Mouse (Mus musculus): ENCODE measurements around the gene 1110051M20Rik. TPM values are rescaled to one million over a fixed set of nuclear protein-coding genes. Genes with fewer than 3 reads are reported as not detected.

1110051M20Rik gene
- polyA plus RNA-seq, 1 experiment = 19.3 TPM

- H3K36me3 ChIP-seq (ENCODE audit: control insufficient read depth, insufficient read depth, low read length, poor library complexity, severe bottlenecking) = peaks cover 20% of the 10 kb centered on the region
- H3K27me3 ChIP-seq (ENCODE audit: control insufficient read depth, insufficient read depth, low read length, poor library complexity, severe bottlenecking) = no peaks in the 10 kb centered on the region
- peak overlapping the region; percentile 19 for H3K9ac ChIP-seq (ENCODE audit: low read depth, poor library complexity, severe bottlenecking)
- H3K27ac ChIP-seq (ENCODE audit: insufficient read depth, low read length) = no peak overlapping the region
- peak overlapping the region; percentile 57; the same call in 1 of the 2 replicates for H3K4me3 ChIP-seq (ENCODE audit: low read depth, low read length)
- H3K9me3 ChIP-seq (replicated peaks; ENCODE audit: control insufficient read depth, insufficient read depth, low read length, poor library complexity, severe bottlenecking) = no peaks in the 10 kb centered on the region
- H3K4me1 ChIP-seq (ENCODE audit: control insufficient read depth, insufficient read depth, low read length) = no peaks in the 10 kb centered on the region
- no peak for TF ChIP-seq EP300 (IDR thresholded peaks at IDR 0.05; ENCODE audit: insufficient read depth, low read depth, low read length)
- no peak for TF ChIP-seq POLR2A (IDR thresholded peaks at IDR 0.05; ENCODE audit: insufficient read depth, low read length)
- TF ChIP-seq CTCF (IDR thresholded peaks at IDR 0.05; ENCODE audit: low read depth, low read length) = no peak
Observed at GRCm38 (mm10) chr2:91263692-91264660, 180.5 kb downstream of the 1110051M20Rik start.

- H3K36me3 ChIP-seq (ENCODE audit: control insufficient read depth, insufficient read depth, low read length, poor library complexity, severe bottlenecking) = no peaks in the 10 kb centered on the region
- H3K27ac ChIP-seq (ENCODE audit: insufficient read depth, low read length) = no peak overlapping the region
- no peak overlapping the region for H3K9ac ChIP-seq (ENCODE audit: low read depth, poor library complexity, severe bottlenecking)
- no peaks in the 10 kb centered on the region for H3K4me1 ChIP-seq (ENCODE audit: control insufficient read depth, insufficient read depth, low read length)
- H3K27me3 ChIP-seq (ENCODE audit: control insufficient read depth, insufficient read depth, low read length, poor library complexity, severe bottlenecking) = no peaks in the 10 kb centered on the region
- TF ChIP-seq CTCF (IDR thresholded peaks at IDR 0.05; ENCODE audit: low read depth, low read length) (no peak), POLR2A (IDR thresholded peaks at IDR 0.05; ENCODE audit: insufficient read depth, low read length) (no peak), EP300 (IDR thresholded peaks at IDR 0.05; ENCODE audit: insufficient read depth, low read depth, low read length) (no peak)
- no peaks in the 10 kb centered on the region for H3K9me3 ChIP-seq (replicated peaks; ENCODE audit: control insufficient read depth, insufficient read depth, low read length, poor library complexity, severe bottlenecking)
- H3K4me3 ChIP-seq (ENCODE audit: low read depth, low read length) = no peak overlapping the region
Observed at GRCm38 (mm10) chr2:91259493-91259892, 185.0 kb downstream of the 1110051M20Rik start.

- no peak overlapping the region for H3K4me3 ChIP-seq (ENCODE audit: low read depth, low read length)
- H3K9me3 ChIP-seq (replicated peaks; ENCODE audit: control insufficient read depth, insufficient read depth, low read length, poor library complexity, severe bottlenecking) = no peaks in the 10 kb centered on the region
- no peak overlapping the region for H3K9ac ChIP-seq (ENCODE audit: low read depth, poor library complexity, severe bottlenecking)
- H3K4me1 ChIP-seq (ENCODE audit: control insufficient read depth, insufficient read depth, low read length) = no peaks in the 10 kb centered on the region
- TF ChIP-seq CTCF (IDR thresholded peaks at IDR 0.05; ENCODE audit: low read depth, low read length) (no peak), EP300 (IDR thresholded peaks at IDR 0.05; ENCODE audit: insufficient read depth, low read depth, low read length) (no peak), POLR2A (IDR thresholded peaks at IDR 0.05; ENCODE audit: insufficient read depth, low read length) (no peak)
- no peaks in the 10 kb centered on the region for H3K36me3 ChIP-seq (ENCODE audit: control insufficient read depth, insufficient read depth, low read length, poor library complexity, severe bottlenecking)
- H3K27ac ChIP-seq (ENCODE audit: insufficient read depth, low read length) = no peak overlapping the region
- no peaks in the 10 kb centered on the region for H3K27me3 ChIP-seq (ENCODE audit: control insufficient read depth, insufficient read depth, low read length, poor library complexity, severe bottlenecking)
Observed at GRCm38 (mm10) chr2:91258830-91259229, 185.7 kb downstream of the 1110051M20Rik start.

- TF ChIP-seq CTCF (IDR thresholded peaks at IDR 0.05; ENCODE audit: low read depth, low read length) (no peak), EP300 (IDR thresholded peaks at IDR 0.05; ENCODE audit: insufficient read depth, low read depth, low read length) (no peak), POLR2A (IDR thresholded peaks at IDR 0.05; ENCODE audit: insufficient read depth, low read length) (no peak)
- Histone ChIP-seq H3K36me3 (ENCODE audit: control insufficient read depth, insufficient read depth, low read length, poor library complexity, severe bottlenecking) (no peaks in the 10 kb centered on the region), H3K9me3 (replicated peaks; ENCODE audit: control insufficient read depth, insufficient read depth, low read length, poor library complexity, severe bottlenecking) (no peaks in the 10 kb centered on the region), H3K27me3 (ENCODE audit: control insufficient read depth, insufficient read depth, low read length, poor library complexity, severe bottlenecking) (no peaks in the 10 kb centered on the region), H3K9ac (ENCODE audit: low read depth, poor library complexity, severe bottlenecking) (peak overlapping the region; percentile 54; the same call in 1 of the 2 replicates), H3K4me1 (ENCODE audit: control insufficient read depth, insufficient read depth, low read length) (no peaks in the 10 kb centered on the region), H3K4me3 (ENCODE audit: low read depth, low read length) (peak overlapping the region; percentile 88; the same call in 1 of the 2 replicates), H3K27ac (ENCODE audit: insufficient read depth, low read length) (no peak overlapping the region)
Observed at GRCm38 (mm10) chr2:91258054-91258453, 186.4 kb downstream of the 1110051M20Rik start.

- Histone ChIP-seq H3K4me3 (ENCODE audit: low read depth, low read length) (peak overlapping the region; percentile 88), H3K9me3 (replicated peaks; ENCODE audit: control insufficient read depth, insufficient read depth, low read length, poor library complexity, severe bottlenecking) (no peaks in the 10 kb centered on the region), H3K27ac (ENCODE audit: insufficient read depth, low read length) (no peak overlapping the region), H3K4me1 (ENCODE audit: control insufficient read depth, insufficient read depth, low read length) (no peaks in the 10 kb centered on the region), H3K9ac (ENCODE audit: low read depth, poor library complexity, severe bottlenecking) (peak overlapping the region; percentile 54), H3K36me3 (ENCODE audit: control insufficient read depth, insufficient read depth, low read length, poor library complexity, severe bottlenecking) (no peaks in the 10 kb centered on the region), H3K27me3 (ENCODE audit: control insufficient read depth, insufficient read depth, low read length, poor library complexity, severe bottlenecking) (0 out of 2 replicates have a peak, but pooled peaks cover 1% of the 10 kb centered on the region)
- TF ChIP-seq POLR2A (IDR thresholded peaks at IDR 0.05; ENCODE audit: insufficient read depth, low read length) (no peak), CTCF (IDR thresholded peaks at IDR 0.05; ENCODE audit: low read depth, low read length) (no peak), EP300 (IDR thresholded peaks at IDR 0.05; ENCODE audit: insufficient read depth, low read depth, low read length) (no peak)
Observed at GRCm38 (mm10) chr2:91257126-91257980, 187.2 kb downstream of the 1110051M20Rik start.
